1 mouse cellular context compared by ENCODE assay signal in the genomic region with DNA sequence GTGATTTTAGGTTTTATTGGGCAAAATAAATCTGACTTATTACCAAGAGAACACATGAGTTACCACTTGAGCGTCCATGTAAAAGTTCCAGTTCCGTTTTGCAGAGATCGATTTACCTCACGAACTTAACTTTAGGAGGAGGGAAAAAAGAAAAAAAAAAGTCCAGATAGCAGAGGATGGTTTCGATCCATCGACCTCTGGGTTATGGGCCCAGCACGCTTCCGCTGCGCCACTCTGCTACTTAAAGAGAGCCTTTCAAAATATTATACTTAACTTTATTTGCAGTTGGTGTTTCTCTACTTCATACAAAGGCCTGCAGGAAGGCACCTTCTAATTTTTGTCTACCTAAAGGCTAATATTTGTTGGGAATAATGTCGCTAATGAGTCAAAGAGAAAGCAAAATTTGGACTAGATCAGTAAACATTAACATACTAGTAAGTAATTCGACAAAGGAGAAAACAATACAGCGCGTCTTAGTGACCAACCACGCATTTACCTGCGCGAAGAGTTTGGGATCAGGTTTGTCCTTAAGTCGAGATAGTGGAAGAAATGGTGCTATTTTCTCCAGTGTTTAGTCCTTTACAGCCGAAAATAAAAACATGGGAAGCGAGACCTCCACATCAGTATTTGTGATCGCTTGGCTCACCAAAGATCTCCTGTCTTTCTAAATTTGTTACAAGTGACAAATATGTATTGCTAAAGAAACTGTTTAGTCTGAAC.
TF ChIP-seq lines count a peak whose summit lies in the region.

No protein-coding gene starts in this region.

TF ChIP-seq in C2C12, 6 proteins besides CTCF, POLR2A, EP300 and RAD21:
- TF ChIP-seq MYOD1 (IDR thresholded peaks at IDR 0.05; ENCODE audit: control insufficient read depth, insufficient read length, low read depth), result no peak
- TF ChIP-seq CEBPB (IDR thresholded peaks at IDR 0.05; ENCODE audit: low read depth), result no peak
- TF ChIP-seq MYOG (IDR thresholded peaks at IDR 0.05; ENCODE audit: control insufficient read depth, extremely low read depth, insufficient read length), result no peak
- no peak for TF ChIP-seq USF1 (IDR thresholded peaks at IDR 0.05; ENCODE audit: low read depth)
- no peak for TF ChIP-seq MAX (IDR thresholded peaks at IDR 0.05)
- no peak for TF ChIP-seq FOSL1 (IDR thresholded peaks at IDR 0.05; ENCODE audit: insufficient read depth, low read length, poor library complexity, severe bottlenecking)
